Mouse (Mus musculus) liver, embryonic 12.5 days (tissue): Measurements from ENCODE around the gene Pdxdc1. TPM values are rescaled to one million over a fixed set of nuclear protein-coding genes. Genes with fewer than 3 reads are reported as not detected.

Experiments used
- ATAC-seq: fragments of 200-750 bp; cut with Nextera tagmentation; 2 replicates; pipeline ENCODE4 v1.8.0; 2017; ENCODE audit warnings: moderate number of reproducible peaks, mild to moderate bottlenecking, moderate library complexity
- H3K27ac ChIP-seq: fragments of 300-500 bp; sonication (generic); 2 replicates; pipeline ENCODE4 v1.5.1; 2016; ENCODE audit warnings: mild to moderate bottlenecking
- H3K27me3 ChIP-seq: fragments of 300-500 bp; sonication (generic); replicated peaks from 2 replicates; pipeline ENCODE4 v1.6.1; 2016; ENCODE audit warnings: mild to moderate bottlenecking, moderate library complexity
- H3K36me3 ChIP-seq: fragments of 300-500 bp; sonication (generic); 2 replicates; pipeline ENCODE4 v1.6.1; 2016; ENCODE audit warnings: mild to moderate bottlenecking, moderate library complexity
- H3K4me1 ChIP-seq: fragments of 300-500 bp; sonication (generic); 2 replicates; pipeline ENCODE4 v1.6.1; 2016
- H3K4me2 ChIP-seq: fragments of 300-500 bp; sonication (generic); 2 replicates; pipeline ENCODE4 v1.6.1; 2016; ENCODE audit warnings: mild to moderate bottlenecking, moderate library complexity
- H3K4me3 ChIP-seq: fragments of 300-500 bp; sonication (generic); 2 replicates; pipeline ENCODE4 v1.5.1; 2016; ENCODE audit warnings: mild to moderate bottlenecking, moderate library complexity
- H3K9ac ChIP-seq: fragments of 300-500 bp; sonication (generic); 2 replicates; pipeline ENCODE4 v1.6.1; 2016; ENCODE audit warnings: mild to moderate bottlenecking, moderate library complexity
- H3K9me3 ChIP-seq: fragments of 300-500 bp; sonication (generic); replicated peaks from 2 replicates; pipeline ENCODE4 v1.6.1; 2016; ENCODE audit warnings: mild to moderate bottlenecking, moderate library complexity
- WGBS: fragments of 180-500 bp; shearing (Covaris S2); methylation state at CpG from one replicate; pipeline ENCODE4 v1.1.7; 2016; ENCODE audit not compliant: insufficient replicate concordance; 5-methylcytosine and 5-hydroxymethylcytosine counted together
- polyA plus RNA-seq: library from polyadenylated mRNA; unstranded; fragments of >200 nt; fragmentation: Nextera tagmentation; extraction: Ambion mirVana; gene quantifications from 2 replicates; pipeline ENCODE4 v1.2.1, GENCODE M21; 2016

The Pdxdc1 gene
- polyA plus RNA-seq, 1 experiment from 2014 or later = 35.5 TPM

- ATAC-seq = no peak
- 72% methylated on average over 6 of the region's 6 CpGs for WGBS
Measured at GRCm38 (mm10) chr16:13921063-13921462, 18.1 kb upstream of the Pdxdc1 start.

GRCm38 (mm10) chr16:13920093-13920492 is 17.2 kb upstream of the Pdxdc1 start:
- no peaks in the 10 kb centered on the region for H3K4me1 ChIP-seq
- H3K36me3 ChIP-seq = no peaks in the 10 kb centered on the region
- H3K9me3 ChIP-seq = no peaks in the 10 kb centered on the region
- H3K4me3 ChIP-seq = no peak overlapping the region
- no peaks in the 10 kb centered on the region for H3K27me3 ChIP-seq
- no peak overlapping the region for H3K9ac ChIP-seq
- no peak for ATAC-seq
- H3K27ac ChIP-seq = no peak overlapping the region
- 80% methylated on average over 5 of the region's 5 CpGs for WGBS
- H3K4me2 ChIP-seq = no peak overlapping the region

More at GRCm38 (mm10) chr16:13921063-13921462, 18.1 kb upstream of the Pdxdc1 start:
- Histone ChIP-seq H3K36me3 (no peaks in the 10 kb centered on the region), H3K4me1 (no peaks in the 10 kb centered on the region), H3K4me2 (no peak overlapping the region), H3K27me3 (no peaks in the 10 kb centered on the region), H3K27ac (no peak overlapping the region), H3K4me3 (no peak overlapping the region), H3K9me3 (no peaks in the 10 kb centered on the region), H3K9ac (no peak overlapping the region)

GRCm38 (mm10) chr16:13907297-13907696 is 4.4 kb upstream of the Pdxdc1 start:
- ATAC-seq = no peak
- Histone ChIP-seq H3K27me3 (no peaks in the 10 kb centered on the region), H3K9ac (no peak overlapping the region), H3K36me3 (no peaks in the 10 kb centered on the region), H3K4me2 (no peak overlapping the region), H3K9me3 (no peaks in the 10 kb centered on the region), H3K4me3 (no peak overlapping the region), H3K27ac (no peak overlapping the region), H3K4me1 (peaks cover 9% of the 10 kb centered on the region)
- 57% methylated on average over 3 of the region's 3 CpGs for WGBS

- Histone ChIP-seq H3K9ac (peak overlapping the region; percentile 95), H3K27me3 (no peaks in the 10 kb centered on the region), H3K36me3 (no peaks in the 10 kb centered on the region), H3K4me1 (peaks cover 28% of the 10 kb centered on the region), H3K4me3 (peak overlapping the region; percentile 94), H3K27ac (peak overlapping the region; percentile 85), H3K4me2 (peak overlapping the region; percentile 90), H3K9me3 (no peaks in the 10 kb centered on the region)
- peak; percentile 63 for ATAC-seq
- 1% methylated on average over 8 of the region's 8 CpGs for WGBS
Measured at GRCm38 (mm10) chr16:13903488-13903887, 557 bp upstream of the Pdxdc1 start.

GRCm38 (mm10) chr16:13902397-13902831 is 517 bp downstream of the Pdxdc1 start:
- peak; percentile 64 for ATAC-seq
- WGBS = under 1% methylated on average over 30 of the region's 30 CpGs
- H3K27me3 ChIP-seq = no peaks in the 10 kb centered on the region
- H3K4me3 ChIP-seq = peak overlapping the region; percentile 94
- no peaks in the 10 kb centered on the region for H3K9me3 ChIP-seq
- peak overlapping the region; percentile 95 for H3K9ac ChIP-seq
- H3K4me2 ChIP-seq = peak overlapping the region; percentile 90
- peaks cover 32% of the 10 kb centered on the region for H3K4me1 ChIP-seq
- H3K27ac ChIP-seq = peak overlapping the region; percentile 85
- H3K36me3 ChIP-seq = no peaks in the 10 kb centered on the region

GRCm38 (mm10) chr16:13898981-13899380 is 4.0 kb downstream of the Pdxdc1 start:
- no peak overlapping the region for H3K4me2 ChIP-seq
- H3K4me1 ChIP-seq = peaks cover 43% of the 10 kb centered on the region
- no peaks in the 10 kb centered on the region for H3K9me3 ChIP-seq
- no peaks in the 10 kb centered on the region for H3K27me3 ChIP-seq
- 0 out of 2 replicates have a peak overlapping the region, but pooled peaks have one; percentile 7 for H3K9ac ChIP-seq
- H3K4me3 ChIP-seq = no peak overlapping the region
- H3K27ac ChIP-seq = 0 out of 2 replicates have a peak overlapping the region, but pooled peaks have one; percentile 20
- no peaks in the 10 kb centered on the region for H3K36me3 ChIP-seq
- ATAC-seq = no peak
- WGBS = 66% methylated on average over 2 of the region's 2 CpGs

- H3K9ac ChIP-seq = no peak overlapping the region
- H3K36me3 ChIP-seq = no peaks in the 10 kb centered on the region
- no peak overlapping the region for H3K4me2 ChIP-seq
- no peak overlapping the region for H3K27ac ChIP-seq
- no peaks in the 10 kb centered on the region for H3K27me3 ChIP-seq
- no peaks in the 10 kb centered on the region for H3K9me3 ChIP-seq
- no peak overlapping the region for H3K4me3 ChIP-seq
- peak; percentile 64; the same call in 1 of the 2 replicates for ATAC-seq
- 40% methylated on average over 3 of the region's 3 CpGs for WGBS
- H3K4me1 ChIP-seq = peaks cover 26% of the 10 kb centered on the region
Measured at GRCm38 (mm10) chr16:13896357-13896756, 6.6 kb downstream of the Pdxdc1 start.

- Histone ChIP-seq H3K9me3 (no peaks in the 10 kb centered on the region), H3K27me3 (no peaks in the 10 kb centered on the region), H3K4me1 (peaks cover 24% of the 10 kb centered on the region), H3K36me3 (no peaks in the 10 kb centered on the region), H3K4me2 (no peak overlapping the region), H3K27ac (no peak overlapping the region), H3K4me3 (no peak overlapping the region), H3K9ac (no peak overlapping the region)
- WGBS = 64% methylated on average over 3 of the region's 3 CpGs
- peak; percentile 37; the same call in 1 of the 2 replicates for ATAC-seq
Measured at GRCm38 (mm10) chr16:13895740-13896139, 7.2 kb downstream of the Pdxdc1 start.

GRCm38 (mm10) chr16:13894097-13894496 is 8.8 kb downstream of the Pdxdc1 start:
- no peak for ATAC-seq

GRCm38 (mm10) chr16:13892850-13893249 is 10.1 kb downstream of the Pdxdc1 start:
- Histone ChIP-seq H3K9me3 (no peaks in the 10 kb centered on the region), H3K27ac (no peak overlapping the region), H3K4me2 (no peak overlapping the region), H3K27me3 (no peaks in the 10 kb centered on the region), H3K4me1 (peaks cover 12% of the 10 kb centered on the region), H3K36me3 (no peaks in the 10 kb centered on the region), H3K4me3 (no peak overlapping the region), H3K9ac (no peak overlapping the region)
- no peak for ATAC-seq

More at GRCm38 (mm10) chr16:13894097-13894496, 8.8 kb downstream of the Pdxdc1 start:
- H3K27me3 ChIP-seq = no peaks in the 10 kb centered on the region
- no peak overlapping the region for H3K9ac ChIP-seq
- no peaks in the 10 kb centered on the region for H3K9me3 ChIP-seq
- peaks cover 23% of the 10 kb centered on the region for H3K4me1 ChIP-seq
- no peak overlapping the region for H3K27ac ChIP-seq
- whole genome bisulfite sequencing = 72% methylated on average over 2 of the region's 2 CpGs
- H3K4me3 ChIP-seq = no peak overlapping the region
- H3K4me2 ChIP-seq = no peak overlapping the region
- no peaks in the 10 kb centered on the region for H3K36me3 ChIP-seq

- Histone ChIP-seq H3K9ac (no peak overlapping the region), H3K4me2 (no peak overlapping the region), H3K36me3 (peaks cover 3% of the 10 kb centered on the region; the same call in 1 of the 2 replicates), H3K27ac (no peak overlapping the region), H3K4me1 (no peaks in the 10 kb centered on the region; the same call in 1 of the 2 replicates), H3K27me3 (no peaks in the 10 kb centered on the region), H3K9me3 (no peaks in the 10 kb centered on the region), H3K4me3 (no peak overlapping the region)
- no peak for ATAC-seq
- WGBS = 74% methylated on average over 2 of the region's 2 CpGs
Measured at GRCm38 (mm10) chr16:13890449-13890848, 12.5 kb downstream of the Pdxdc1 start.

GRCm38 (mm10) chr16:13883094-13883774 is 19.7 kb downstream of the Pdxdc1 start:
- Histone ChIP-seq H3K36me3 (peaks cover 13% of the 10 kb centered on the region), H3K9me3 (no peaks in the 10 kb centered on the region), H3K27me3 (no peaks in the 10 kb centered on the region), H3K9ac (no peak overlapping the region), H3K27ac (no peak overlapping the region), H3K4me1 (no peaks in the 10 kb centered on the region), H3K4me2 (no peak overlapping the region), H3K4me3 (no peak overlapping the region)
- WGBS = 58% methylated on average over 3 of the region's 3 CpGs
- no peak for ATAC-seq
